Mouse (Mus musculus) heart, embryonic 15.5 days (tissue): ENCODE measurements around the gene Zfp148. TPM values are rescaled to one million over a fixed set of nuclear protein-coding genes. Genes with fewer than 3 reads are reported as not detected.

Source experiments
- ATAC-seq: fragments of 200-750 bp; cut with Nextera tagmentation; replicated peaks from 2 replicates; pipeline ENCODE4 v1.8.0; 2017; ENCODE audit warnings: low read depth, moderate TSS enrichment; ENCODE audit not compliant: insufficient number of reproducible peaks, insufficient read depth, low FRiP score
- H3K27ac ChIP-seq: fragments of 300-500 bp; sonication (generic); 2 replicates; pipeline ENCODE4 v1.5.1; 2015; ENCODE audit warnings: mild to moderate bottlenecking, inconsistent platforms
- H3K27me3 ChIP-seq: fragments of 300-500 bp; sonication (generic); 2 replicates; pipeline ENCODE4 v1.6.1; 2015; ENCODE audit warnings: inconsistent platforms
- H3K36me3 ChIP-seq: fragments of 300-500 bp; sonication (generic); 2 replicates; pipeline ENCODE4 v1.6.1; 2015; ENCODE audit warnings: mild to moderate bottlenecking, inconsistent platforms
- H3K4me1 ChIP-seq: fragments of 300-500 bp; sonication (generic); replicated peaks from 2 replicates; pipeline ENCODE4 v1.6.1; 2015; ENCODE audit warnings: inconsistent platforms
- H3K4me2 ChIP-seq: fragments of 300-500 bp; sonication (generic); 2 replicates; pipeline ENCODE4 v1.6.1; 2015; ENCODE audit warnings: inconsistent platforms, mild to moderate bottlenecking, moderate library complexity
- H3K4me3 ChIP-seq: fragments of 300-500 bp; sonication (generic); 2 replicates; pipeline ENCODE4 v1.5.1; 2015; ENCODE audit warnings: mild to moderate bottlenecking, inconsistent platforms
- H3K9ac ChIP-seq: fragments of 300-500 bp; sonication (generic); 2 replicates; pipeline ENCODE4 v1.6.1; 2015; ENCODE audit warnings: mild to moderate bottlenecking, inconsistent platforms
- H3K9me3 ChIP-seq: fragments of 300-500 bp; sonication (generic); replicated peaks from 2 replicates; pipeline ENCODE4 v1.6.1; 2016; ENCODE audit warnings: inconsistent platforms
- WGBS: fragments of 180-500 bp; shearing (Covaris S2); methylation state at CpG from one replicate; pipeline ENCODE4 v1.1.7; 2015; ENCODE audit warnings: mixed read lengths; 5-methylcytosine and 5-hydroxymethylcytosine counted together
- polyA plus RNA-seq: library from polyadenylated mRNA; unstranded; fragments of >200 nt; fragmentation: Nextera tagmentation; extraction: Ambion mirVana; gene quantifications from 2 replicates; pipeline ENCODE4 v1.2.1, GENCODE M21; 2015

Gene Zfp148
- polyA plus RNA-seq, 1 experiment from 2014 or later: 38.0 TPM

- ATAC-seq: no peak
- 39% methylated on average over 3 of the region's 3 CpGs for WGBS
- no peak overlapping the region for H3K27ac ChIP-seq
These were observed 34.3 kb upstream of the Zfp148 start for GRCm38 (mm10) chr16:33346376-33346775.

GRCm38 (mm10) chr16:33347134-33347533, 33.5 kb upstream of the Zfp148 start:
- Histone ChIP-seq H3K9me3 (no peaks in the 10 kb centered on the region), H3K4me3 (no peak overlapping the region), H3K4me1 (peaks cover 9% of the 10 kb centered on the region; the same call in 1 of the 2 replicates), H3K36me3 (no peaks in the 10 kb centered on the region), H3K27ac (no peak overlapping the region), H3K9ac (no peak overlapping the region), H3K27me3 (no peaks in the 10 kb centered on the region), H3K4me2 (no peak overlapping the region)
- ATAC-seq: no peak
- WGBS: 59% methylated on average over 5 of the region's 5 CpGs

More at GRCm38 (mm10) chr16:33346376-33346775, 34.3 kb upstream of the Zfp148 start:
- H3K4me3 ChIP-seq: no peak overlapping the region
- H3K36me3 ChIP-seq: no peaks in the 10 kb centered on the region
- H3K4me1 ChIP-seq: peaks cover 9% of the 10 kb centered on the region; the same call in 1 of the 2 replicates
- no peak overlapping the region for H3K9ac ChIP-seq
- H3K4me2 ChIP-seq: no peak overlapping the region
- no peaks in the 10 kb centered on the region for H3K27me3 ChIP-seq
- no peaks in the 10 kb centered on the region for H3K9me3 ChIP-seq

- WGBS: 60% methylated on average over 6 of the region's 6 CpGs
- Histone ChIP-seq H3K9me3 (no peaks in the 10 kb centered on the region), H3K4me2 (no peak overlapping the region), H3K4me1 (no peaks in the 10 kb centered on the region), H3K4me3 (no peak overlapping the region), H3K27ac (no peak overlapping the region), H3K9ac (no peak overlapping the region), H3K27me3 (no peaks in the 10 kb centered on the region), H3K36me3 (no peaks in the 10 kb centered on the region)
- no peak for ATAC-seq
These were observed 22.8 kb upstream of the Zfp148 start for GRCm38 (mm10) chr16:33357805-33358204.

- peak overlapping the region; percentile 63 for H3K27ac ChIP-seq
- H3K9ac ChIP-seq: no peak overlapping the region
These were observed 14.9 kb upstream of the Zfp148 start for GRCm38 (mm10) chr16:33365772-33366171.

GRCm38 (mm10) chr16:33368632-33369031, 12.0 kb upstream of the Zfp148 start:
- WGBS: 50% methylated on average over 3 of the region's 3 CpGs
- H3K4me1 ChIP-seq: peaks cover 13% of the 10 kb centered on the region
- 0 out of 2 replicates have a peak overlapping the region, but pooled peaks have one; percentile 45 for H3K27ac ChIP-seq
- no peaks in the 10 kb centered on the region for H3K36me3 ChIP-seq
- H3K9me3 ChIP-seq: no peaks in the 10 kb centered on the region
- no peaks in the 10 kb centered on the region for H3K27me3 ChIP-seq
- H3K9ac ChIP-seq: no peak overlapping the region
- 0 out of 2 replicates have a peak, but pooled peaks have one; percentile 47 for ATAC-seq
- no peak overlapping the region for H3K4me2 ChIP-seq
- no peak overlapping the region for H3K4me3 ChIP-seq

More at GRCm38 (mm10) chr16:33365772-33366171, 14.9 kb upstream of the Zfp148 start:
- 53% methylated on average over 6 of the region's 6 CpGs for WGBS
- peaks cover 13% of the 10 kb centered on the region for H3K4me1 ChIP-seq
- H3K9me3 ChIP-seq: no peaks in the 10 kb centered on the region
- H3K4me2 ChIP-seq: no peak overlapping the region
- H3K36me3 ChIP-seq: no peaks in the 10 kb centered on the region
- peak; percentile 60; the same call in 1 of the 2 replicates for ATAC-seq
- no peak overlapping the region for H3K4me3 ChIP-seq
- no peaks in the 10 kb centered on the region for H3K27me3 ChIP-seq

GRCm38 (mm10) chr16:33370836-33371235, 9.8 kb upstream of the Zfp148 start:
- H3K27me3 ChIP-seq: no peaks in the 10 kb centered on the region
- ATAC-seq: no peak
- peaks cover 8% of the 10 kb centered on the region for H3K4me1 ChIP-seq
- H3K36me3 ChIP-seq: no peaks in the 10 kb centered on the region
- no peak overlapping the region for H3K27ac ChIP-seq
- no peak overlapping the region for H3K4me2 ChIP-seq
- no peaks in the 10 kb centered on the region for H3K9me3 ChIP-seq
- H3K9ac ChIP-seq: no peak overlapping the region
- H3K4me3 ChIP-seq: no peak overlapping the region
- 54% methylated on average over 6 of the region's 6 CpGs for WGBS

- no peak for ATAC-seq
- H3K36me3 ChIP-seq: no peaks in the 10 kb centered on the region
- 49% methylated on average over 5 of the region's 5 CpGs for WGBS
- H3K4me1 ChIP-seq: 0 out of 2 replicates have a peak, but pooled peaks cover 2% of the 10 kb centered on the region
- H3K9ac ChIP-seq: no peak overlapping the region
- H3K9me3 ChIP-seq: no peaks in the 10 kb centered on the region
- no peak overlapping the region for H3K4me3 ChIP-seq
- no peak overlapping the region for H3K4me2 ChIP-seq
- no peak overlapping the region for H3K27ac ChIP-seq
- H3K27me3 ChIP-seq: no peaks in the 10 kb centered on the region
These were observed 8.0 kb upstream of the Zfp148 start for GRCm38 (mm10) chr16:33372611-33373010.

GRCm38 (mm10) chr16:33373326-33373725, 7.3 kb upstream of the Zfp148 start:
- 0 out of 2 replicates have a peak, but pooled peaks cover 2% of the 10 kb centered on the region for H3K4me1 ChIP-seq
- H3K9ac ChIP-seq: no peak overlapping the region
- H3K9me3 ChIP-seq: no peaks in the 10 kb centered on the region
- H3K4me2 ChIP-seq: no peak overlapping the region
- ATAC-seq: no peak
- H3K27me3 ChIP-seq: no peaks in the 10 kb centered on the region
- no peak overlapping the region for H3K27ac ChIP-seq
- no peaks in the 10 kb centered on the region for H3K36me3 ChIP-seq
- 87% methylated on average over 2 of the region's 2 CpGs for WGBS
- no peak overlapping the region for H3K4me3 ChIP-seq

- no peak for ATAC-seq
- Histone ChIP-seq H3K27me3 (no peaks in the 10 kb centered on the region), H3K27ac (no peak overlapping the region), H3K9me3 (no peaks in the 10 kb centered on the region), H3K36me3 (no peaks in the 10 kb centered on the region), H3K9ac (no peak overlapping the region), H3K4me1 (peaks cover 11% of the 10 kb centered on the region), H3K4me2 (no peak overlapping the region), H3K4me3 (no peak overlapping the region)
- 74% methylated on average over 5 of the region's 5 CpGs for WGBS
These were observed 4.4 kb upstream of the Zfp148 start for GRCm38 (mm10) chr16:33376266-33376665.

- H3K36me3 ChIP-seq: no peaks in the 10 kb centered on the region
- no peaks in the 10 kb centered on the region for H3K27me3 ChIP-seq
- H3K4me1 ChIP-seq: peaks cover 19% of the 10 kb centered on the region
- peak overlapping the region; percentile 94 for H3K27ac ChIP-seq
- H3K9me3 ChIP-seq: no peaks in the 10 kb centered on the region
- ATAC-seq: no peak
- H3K9ac ChIP-seq: peak overlapping the region; percentile 97
- peak overlapping the region; percentile 80 for H3K4me2 ChIP-seq
- H3K4me3 ChIP-seq: peak overlapping the region; percentile 95; the same call in 1 of the 2 replicates
- 58% methylated on average over 6 of the region's 6 CpGs for WGBS
These were observed 1.3 kb upstream of the Zfp148 start for GRCm38 (mm10) chr16:33379219-33379943.

- peak; percentile 72 for ATAC-seq
- Histone ChIP-seq H3K4me3 (peak overlapping the region; percentile 95), H3K9me3 (no peaks in the 10 kb centered on the region), H3K36me3 (no peaks in the 10 kb centered on the region), H3K27ac (peak overlapping the region; percentile 94), H3K4me2 (peak overlapping the region; percentile 80), H3K9ac (peak overlapping the region; percentile 97), H3K4me1 (peaks cover 24% of the 10 kb centered on the region), H3K27me3 (no peaks in the 10 kb centered on the region)
- under 1% methylated on average over 55 of the region's 80 CpGs for WGBS
These were observed 412 bp downstream of the Zfp148 start for GRCm38 (mm10) chr16:33380882-33381613.
